Mouse (Mus musculus): Measurements from ENCODE around the gene Htr6. TPM values are rescaled to one million over a fixed set of nuclear protein-coding genes. Genes with fewer than 3 reads are reported as not detected.

The Htr6 gene
- not detected for polyA plus RNA-seq (2017; shearing (Covaris generic))

GRCm38 (mm10) chr4:139075041-139075711, at the start of gene Htr6:
Gene Htr6 (minus strand): TSS chr4:139075570.

GRCm38 (mm10) chr4:139092356-139093195, 17.2 kb upstream of the Htr6 start, which contains the start of gene Nbl1:
Gene Nbl1 (minus strand): TSS chr4:139092993.

Other genes with a start within 250 kb of the Htr6 start
- not detected for gene Pla2g5, start 212.1 kb downstream of the Htr6 start, polyA plus RNA-seq (2017; shearing (Covaris generic))
- gene Gm13030, start 201.6 kb downstream of the Htr6 start, polyA plus RNA-seq (2017; shearing (Covaris generic)), result not detected
- not detected for gene Pla2g2e, start 197.6 kb downstream of the Htr6 start, polyA plus RNA-seq (2017; shearing (Covaris generic))
- gene Otud3, start 161.6 kb downstream of the Htr6 start, polyA plus RNA-seq (2017; shearing (Covaris generic)), result 7.3 TPM
- not detected for gene Rnf186, start 108.5 kb downstream of the Htr6 start, polyA plus RNA-seq (2017; shearing (Covaris generic))
- gene Tmco4, start 102.7 kb downstream of the Htr6 start, polyA plus RNA-seq (2017; shearing (Covaris generic)), result 31.1 TPM
- not detected for gene Nbl1, start 17.4 kb upstream of the Htr6 start, polyA plus RNA-seq (2017; shearing (Covaris generic))
- 261 TPM for gene Minos1, start 55.5 kb upstream of the Htr6 start, polyA plus RNA-seq (2017; shearing (Covaris generic))
- gene Capzb, start 117.3 kb upstream of the Htr6 start, polyA plus RNA-seq (2017; shearing (Covaris generic)), result 518 TPM
- 6.7 TPM for gene Pqlc2, start 235.1 kb upstream of the Htr6 start, polyA plus RNA-seq (2017; shearing (Covaris generic))
- gene Akr7a5, start 235.2 kb upstream of the Htr6 start, polyA plus RNA-seq (2017; shearing (Covaris generic)), result 23.2 TPM